Mouse (Mus musculus) forebrain, embryonic 10.5 days (tissue): ENCODE data around the gene C130074G19Rik. TPM values are rescaled to one million over a fixed set of nuclear protein-coding genes. Genes with fewer than 3 reads are reported as not detected.
A peak's percentile ranks its signal among the peaks of the same experiment; 100 is the strongest.

Experiments used
- DNase-seq: peaks from one replicate; pipeline ENCODE4 v3.0.0-alpha.2; 2017; ENCODE audit warnings: low spot score; ENCODE audit errors: extremely low spot score
- H3K27ac ChIP-seq: fragments of 300-500 bp; sonication (generic); 2 replicates; pipeline ENCODE4 v1.5.1; 2016; ENCODE audit warnings: mild to moderate bottlenecking
- H3K27me3 ChIP-seq: fragments of 300-500 bp; sonication (generic); 2 replicates; pipeline ENCODE4 v1.6.1; 2016; ENCODE audit warnings: mild to moderate bottlenecking; ENCODE audit not compliant: poor library complexity, severe bottlenecking
- H3K36me3 ChIP-seq: fragments of 300-500 bp; sonication (generic); replicated peaks from 2 replicates; pipeline ENCODE4 v1.6.1; 2016; ENCODE audit warnings: mild to moderate bottlenecking, moderate library complexity
- H3K4me1 ChIP-seq: fragments of 300-500 bp; sonication (generic); 2 replicates; pipeline ENCODE4 v1.6.1; 2016
- H3K4me3 ChIP-seq: fragments of 300-500 bp; sonication (generic); 2 replicates; pipeline ENCODE4 v1.5.1; 2016; ENCODE audit warnings: mild to moderate bottlenecking, moderate library complexity
- H3K9me3 ChIP-seq: fragments of 300-500 bp; sonication (generic); 2 replicates; pipeline ENCODE4 v1.6.1; 2016; ENCODE audit warnings: mild to moderate bottlenecking, moderate library complexity
- WGBS: fragments of 180-500 bp; shearing (Covaris S2); methylation state at CpG from one replicate; pipeline ENCODE4 v1.1.7; 2016; 5-methylcytosine and 5-hydroxymethylcytosine counted together
- polyA plus RNA-seq: library from polyadenylated mRNA; unstranded; fragments of >200 nt; fragmentation: Nextera tagmentation; extraction: Ambion mirVana; gene quantifications from 2 replicates; pipeline ENCODE4 v1.2.1, GENCODE M21; 2016

C130074G19Rik gene
- polyA plus RNA-seq, 1 experiment from 2014 or later, result 0.56 TPM

DNA sequence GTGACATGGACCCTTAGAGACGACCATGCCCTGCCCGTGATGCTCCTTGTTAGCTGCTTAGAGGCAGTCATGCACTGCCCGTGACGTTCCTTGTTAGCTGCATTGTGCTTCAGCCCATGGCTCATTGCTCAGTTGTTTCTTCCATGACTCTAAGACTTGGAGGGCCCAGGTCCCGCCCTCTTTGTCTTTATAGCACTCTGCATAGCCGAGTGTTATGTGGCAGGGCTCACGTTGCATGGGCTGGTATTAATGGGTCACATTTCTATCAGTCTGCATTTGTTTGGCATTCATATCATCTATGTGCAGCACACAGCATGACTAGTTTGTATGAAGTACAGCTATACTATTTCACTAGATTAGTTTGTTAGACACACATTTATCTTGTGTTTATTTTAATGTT, 20.7 kb upstream of the C130074G19Rik start:
- no peaks in the 10 kb centered on the region for H3K9me3 ChIP-seq
- no peak overlapping the region for H3K4me3 ChIP-seq
- peaks cover 7% of the 10 kb centered on the region; the same call in 1 of the 2 replicates for H3K4me1 ChIP-seq
- no peaks in the 10 kb centered on the region for H3K27me3 ChIP-seq
- no peak for DNase-seq
- 80% methylated on average over 7 of the region's 7 CpGs for WGBS
- no peak overlapping the region for H3K27ac ChIP-seq
- H3K36me3 ChIP-seq, result peaks cover 65% of the 10 kb centered on the region

DNA sequence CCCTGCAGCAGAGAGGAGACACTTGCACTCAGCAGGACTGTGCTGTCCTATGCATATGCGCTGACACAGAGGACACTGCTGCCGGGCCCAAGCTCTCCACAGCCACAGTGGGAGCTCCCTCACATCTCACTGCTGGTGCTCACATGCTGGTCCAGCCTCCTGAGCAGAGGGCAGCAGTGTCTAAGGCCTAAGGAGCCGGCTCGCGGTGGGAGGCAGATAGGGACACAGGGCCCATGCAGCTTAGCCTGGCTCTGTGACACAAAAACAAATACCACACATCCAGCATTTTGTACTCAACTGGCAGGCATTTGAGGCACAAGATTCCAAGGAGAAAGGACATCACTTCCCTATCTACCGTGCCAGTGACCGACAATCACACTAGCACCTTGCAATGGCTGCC, 19.9 kb upstream of the C130074G19Rik start:
- DNase-seq, result no peak

DNA sequence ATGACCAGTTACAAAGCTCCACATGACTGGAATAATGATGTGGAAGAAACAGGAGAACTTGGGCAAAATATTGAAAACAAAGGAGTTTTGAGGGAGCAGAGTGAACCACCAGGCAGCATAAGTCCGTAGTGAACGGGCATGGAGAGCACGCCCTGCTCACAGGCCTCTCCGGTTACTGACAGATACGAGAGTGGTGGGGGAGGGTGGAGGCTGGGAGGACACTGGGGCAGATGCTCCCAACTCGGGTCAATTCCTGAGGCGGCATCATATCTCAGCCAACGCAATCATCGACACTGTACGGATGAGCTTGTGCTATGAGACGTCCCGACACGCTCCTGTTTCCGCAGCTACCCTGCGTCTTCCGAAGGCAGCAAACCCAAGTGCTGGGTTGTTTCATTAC, 14.3 kb upstream of the C130074G19Rik start:
- H3K4me3 ChIP-seq, result no peak overlapping the region
- no peaks in the 10 kb centered on the region for H3K27me3 ChIP-seq
- no peaks in the 10 kb centered on the region for H3K9me3 ChIP-seq
- H3K27ac ChIP-seq, result no peak overlapping the region
- peaks cover 34% of the 10 kb centered on the region for H3K36me3 ChIP-seq
- 75% methylated on average over 16 of the region's 16 CpGs for WGBS
- peaks cover 5% of the 10 kb centered on the region; the same call in 1 of the 2 replicates for H3K4me1 ChIP-seq
- DNase-seq, result no peak

More for the DNA sequence above, 19.9 kb upstream of the C130074G19Rik start:
- Histone ChIP-seq H3K4me3 (no peak overlapping the region), H3K9me3 (no peaks in the 10 kb centered on the region), H3K27me3 (no peaks in the 10 kb centered on the region), H3K36me3 (peaks cover 64% of the 10 kb centered on the region), H3K27ac (no peak overlapping the region), H3K4me1 (peaks cover 7% of the 10 kb centered on the region; the same call in 1 of the 2 replicates)
- 78% methylated on average over 7 of the region's 7 CpGs for WGBS

DNA sequence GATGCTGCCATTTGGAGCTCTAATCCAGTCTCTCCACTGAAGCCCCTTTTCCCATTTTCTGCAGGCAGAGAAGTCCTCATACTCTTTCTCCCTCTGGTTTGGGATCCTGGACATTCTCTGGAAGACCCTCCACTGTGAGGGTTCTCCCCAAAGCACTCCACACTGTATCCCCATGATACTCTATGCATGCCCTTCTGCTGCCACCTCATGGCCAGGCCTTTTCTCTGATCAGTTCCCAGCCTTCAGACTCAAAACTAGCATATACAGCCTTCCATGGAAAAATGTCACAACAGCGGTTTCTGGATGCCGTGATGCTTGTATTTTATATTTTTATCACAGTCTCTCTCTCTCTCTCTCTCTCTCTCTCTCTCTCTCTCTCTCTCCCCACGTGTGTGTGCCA, 9.0 kb upstream of the C130074G19Rik start:
- H3K27ac ChIP-seq, result no peak overlapping the region
- no peak overlapping the region for H3K4me3 ChIP-seq
- H3K36me3 ChIP-seq, result 0 out of 2 replicates have a peak, but pooled peaks cover 2% of the 10 kb centered on the region
- H3K27me3 ChIP-seq, result no peaks in the 10 kb centered on the region
- no peaks in the 10 kb centered on the region for H3K4me1 ChIP-seq
- no peak for DNase-seq
- 81% methylated on average over 3 of the region's 3 CpGs for WGBS
- no peaks in the 10 kb centered on the region for H3K9me3 ChIP-seq

DNA sequence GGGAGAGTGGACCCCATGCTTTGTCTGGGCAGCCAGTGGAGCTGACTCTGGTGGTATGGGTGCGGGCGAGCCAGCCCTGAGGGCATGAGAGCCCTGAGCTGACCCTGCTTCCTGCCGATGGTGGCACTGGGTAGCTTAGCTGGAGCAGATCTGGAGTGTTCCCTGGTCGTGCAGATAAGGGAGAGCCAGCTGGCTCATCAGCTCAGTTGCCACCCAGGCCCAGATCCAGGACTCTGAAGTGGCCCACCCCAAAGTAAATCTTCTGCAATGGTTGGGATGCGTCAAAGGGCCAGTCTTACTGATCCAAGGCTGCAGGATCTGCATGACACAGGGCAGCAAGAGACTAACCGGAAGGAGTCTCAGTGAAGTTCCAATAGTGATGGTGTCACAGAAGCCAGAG, 6.4 kb upstream of the C130074G19Rik start:
- DNase-seq, result no peak
- WGBS, result 89% methylated on average over 6 of the region's 6 CpGs
- H3K4me1 ChIP-seq, result no peaks in the 10 kb centered on the region
- H3K27me3 ChIP-seq, result peaks cover 10% of the 10 kb centered on the region
- H3K9me3 ChIP-seq, result no peaks in the 10 kb centered on the region
- H3K27ac ChIP-seq, result no peak overlapping the region
- no peak overlapping the region for H3K4me3 ChIP-seq
- no peaks in the 10 kb centered on the region for H3K36me3 ChIP-seq

DNA sequence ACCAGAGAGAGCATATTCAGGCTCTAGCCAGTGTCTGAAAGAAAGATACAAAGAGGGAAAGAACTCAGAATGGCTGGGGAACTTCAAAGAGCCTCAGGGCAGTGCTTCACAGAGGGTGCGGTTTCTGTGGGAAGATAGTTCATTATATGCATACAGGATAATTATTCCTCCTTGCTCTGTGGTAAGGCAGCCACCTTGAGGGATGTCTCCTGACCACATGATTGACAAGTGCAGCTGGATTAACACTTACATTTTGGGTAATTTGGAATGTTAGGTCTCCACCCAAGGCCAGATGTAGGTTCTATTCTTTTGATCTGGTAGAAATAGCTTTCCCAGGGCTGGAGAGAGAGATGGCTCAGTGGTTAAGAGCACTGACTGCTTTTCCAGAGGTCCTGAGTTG, 3.1 kb upstream of the C130074G19Rik start:
- DNase-seq, result no peak
- Histone ChIP-seq H3K9me3 (no peaks in the 10 kb centered on the region), H3K27me3 (peaks cover 43% of the 10 kb centered on the region), H3K4me3 (no peak overlapping the region), H3K4me1 (peaks cover 11% of the 10 kb centered on the region), H3K36me3 (no peaks in the 10 kb centered on the region), H3K27ac (no peak overlapping the region)
- 74% methylated on average over 1 of the region's 1 CpGs for WGBS

DNA sequence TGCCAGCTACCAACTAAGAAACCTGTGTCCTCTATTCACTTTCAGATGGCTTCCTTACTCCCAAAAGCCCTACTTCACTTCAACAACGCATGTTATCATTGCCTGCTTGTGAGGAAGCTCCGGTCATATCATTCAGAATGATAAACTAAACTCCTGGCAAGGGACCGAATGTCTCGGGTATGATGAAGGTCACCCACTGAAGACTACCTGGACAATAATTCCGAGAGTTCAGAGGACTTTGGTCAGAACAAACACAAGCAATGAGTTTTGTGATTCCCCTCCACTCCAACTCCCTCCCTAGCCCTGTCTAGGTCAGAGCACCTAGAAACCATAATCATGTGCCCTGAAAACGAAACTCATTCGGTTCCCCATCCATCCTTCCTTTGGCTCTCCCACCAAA, 1.2 kb downstream of the C130074G19Rik start:
- peaks cover 72% of the 10 kb centered on the region for H3K27me3 ChIP-seq
- peak overlapping the region; percentile 60 for H3K4me3 ChIP-seq
- WGBS, result 69% methylated on average over 7 of the region's 7 CpGs

DNA sequence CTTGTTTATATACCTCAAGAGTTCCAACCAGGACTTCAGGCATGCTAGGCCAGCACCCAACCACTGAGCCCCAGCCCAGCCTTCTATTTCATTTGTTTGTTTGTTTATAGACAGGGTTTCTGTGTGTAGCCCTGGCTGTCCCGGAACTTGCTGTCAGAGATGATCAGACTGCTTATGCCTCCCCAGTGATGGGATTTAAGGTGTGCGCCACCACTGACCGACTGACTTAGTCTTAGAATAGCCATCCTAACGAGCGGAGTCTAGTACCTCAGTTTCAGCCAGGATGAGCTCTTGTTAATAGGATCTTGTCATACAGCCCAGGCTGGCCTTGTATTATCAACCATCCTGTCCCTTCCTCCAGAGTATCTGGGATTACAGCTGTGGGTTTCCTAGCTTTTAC, 1.8 kb downstream of the C130074G19Rik start:
- H3K27ac ChIP-seq, result no peak overlapping the region
- no peak for DNase-seq
- WGBS, result 82% methylated on average over 5 of the region's 5 CpGs
- peaks cover 76% of the 10 kb centered on the region for H3K27me3 ChIP-seq
- no peaks in the 10 kb centered on the region for H3K9me3 ChIP-seq
- H3K4me1 ChIP-seq, result peaks cover 21% of the 10 kb centered on the region
- H3K4me3 ChIP-seq, result 0 out of 2 replicates have a peak overlapping the region, but pooled peaks have one; percentile 60
- H3K36me3 ChIP-seq, result no peaks in the 10 kb centered on the region

More for the DNA sequence above, 1.2 kb downstream of the C130074G19Rik start:
- no peak for DNase-seq
- no peaks in the 10 kb centered on the region for H3K9me3 ChIP-seq
- no peaks in the 10 kb centered on the region for H3K36me3 ChIP-seq
- peaks cover 21% of the 10 kb centered on the region for H3K4me1 ChIP-seq
- H3K27ac ChIP-seq, result no peak overlapping the region

DNA sequence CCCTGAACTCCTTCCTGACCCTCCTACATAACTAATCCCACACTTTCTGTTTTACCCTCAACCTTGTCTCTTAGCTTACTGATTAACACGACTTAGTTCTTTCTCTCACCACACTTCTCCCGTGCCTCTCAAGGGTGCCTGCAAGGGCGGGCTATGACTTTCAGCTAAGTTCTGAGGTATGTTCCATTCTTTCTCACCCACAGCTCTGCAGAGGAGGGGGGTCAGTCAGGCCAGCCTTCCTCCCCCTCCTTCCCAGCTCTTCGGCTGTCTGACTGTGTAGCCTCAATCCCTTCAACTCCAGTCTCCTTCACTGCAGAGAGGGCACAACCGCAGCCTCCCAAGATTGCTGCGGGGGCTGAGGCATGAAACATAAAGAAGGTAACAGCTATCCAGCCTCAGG, 4.2 kb downstream of the C130074G19Rik start:
- peak overlapping the region; percentile 3; the same call in 1 of the 2 replicates for H3K27ac ChIP-seq
- H3K4me1 ChIP-seq, result peaks cover 21% of the 10 kb centered on the region
- no peaks in the 10 kb centered on the region for H3K36me3 ChIP-seq
- peaks cover 78% of the 10 kb centered on the region for H3K27me3 ChIP-seq
- DNase-seq, result no peak
- no peak overlapping the region for H3K4me3 ChIP-seq
- no peaks in the 10 kb centered on the region for H3K9me3 ChIP-seq
- WGBS, result 84% methylated on average over 6 of the region's 6 CpGs

DNA sequence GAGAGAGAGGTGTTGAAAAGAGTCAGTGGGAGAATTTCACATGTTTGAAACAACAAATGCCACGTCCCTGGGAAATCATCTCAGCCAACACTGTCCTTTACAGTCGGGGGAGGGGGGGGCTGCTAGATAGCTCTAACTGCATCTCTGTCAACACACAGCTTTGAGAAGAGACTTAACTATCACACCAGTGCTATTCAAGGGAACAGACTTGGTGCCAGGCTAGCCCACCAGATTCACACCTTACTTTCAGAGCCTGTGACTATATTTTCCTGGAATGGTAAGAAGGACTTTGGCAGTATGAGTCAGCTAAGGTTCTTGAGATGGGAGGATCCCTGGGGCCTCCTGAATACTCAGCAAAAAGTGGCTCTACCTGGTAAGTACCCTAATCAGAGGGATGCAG, 5.7 kb downstream of the C130074G19Rik start:
- Histone ChIP-seq H3K27ac (no peak overlapping the region), H3K4me1 (peaks cover 13% of the 10 kb centered on the region), H3K9me3 (no peaks in the 10 kb centered on the region), H3K4me3 (no peak overlapping the region), H3K36me3 (no peaks in the 10 kb centered on the region), H3K27me3 (peaks cover 78% of the 10 kb centered on the region)
- DNase-seq, result no peak
- WGBS, result 83% methylated on average over 2 of the region's 2 CpGs

DNA sequence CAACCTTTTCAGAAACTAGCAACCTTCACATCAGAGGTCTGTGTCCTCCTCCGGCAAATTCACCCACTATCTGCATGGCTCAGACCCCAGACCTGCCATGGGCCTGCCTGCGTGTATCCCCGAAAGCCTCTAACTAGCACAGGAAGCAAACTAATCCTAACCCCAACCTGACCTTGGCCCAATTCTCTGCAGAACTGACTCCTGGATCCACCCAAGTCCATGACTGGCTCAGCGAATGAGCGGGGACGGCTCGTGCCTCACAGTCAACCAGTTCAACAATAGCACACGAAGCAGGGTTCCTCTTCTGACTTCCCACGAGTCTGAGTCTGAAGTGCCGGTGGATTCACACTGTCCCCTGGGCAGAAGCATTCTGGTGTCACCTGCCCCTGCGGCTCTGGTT, 9.1 kb downstream of the C130074G19Rik start:
- no peak overlapping the region for H3K4me3 ChIP-seq
- no peaks in the 10 kb centered on the region for H3K36me3 ChIP-seq
- peaks cover 68% of the 10 kb centered on the region for H3K27me3 ChIP-seq
- H3K9me3 ChIP-seq, result no peaks in the 10 kb centered on the region
- no peak overlapping the region for H3K27ac ChIP-seq
- WGBS, result 87% methylated on average over 11 of the region's 11 CpGs
- DNase-seq, result no peak
- peaks cover 22% of the 10 kb centered on the region for H3K4me1 ChIP-seq

DNA sequence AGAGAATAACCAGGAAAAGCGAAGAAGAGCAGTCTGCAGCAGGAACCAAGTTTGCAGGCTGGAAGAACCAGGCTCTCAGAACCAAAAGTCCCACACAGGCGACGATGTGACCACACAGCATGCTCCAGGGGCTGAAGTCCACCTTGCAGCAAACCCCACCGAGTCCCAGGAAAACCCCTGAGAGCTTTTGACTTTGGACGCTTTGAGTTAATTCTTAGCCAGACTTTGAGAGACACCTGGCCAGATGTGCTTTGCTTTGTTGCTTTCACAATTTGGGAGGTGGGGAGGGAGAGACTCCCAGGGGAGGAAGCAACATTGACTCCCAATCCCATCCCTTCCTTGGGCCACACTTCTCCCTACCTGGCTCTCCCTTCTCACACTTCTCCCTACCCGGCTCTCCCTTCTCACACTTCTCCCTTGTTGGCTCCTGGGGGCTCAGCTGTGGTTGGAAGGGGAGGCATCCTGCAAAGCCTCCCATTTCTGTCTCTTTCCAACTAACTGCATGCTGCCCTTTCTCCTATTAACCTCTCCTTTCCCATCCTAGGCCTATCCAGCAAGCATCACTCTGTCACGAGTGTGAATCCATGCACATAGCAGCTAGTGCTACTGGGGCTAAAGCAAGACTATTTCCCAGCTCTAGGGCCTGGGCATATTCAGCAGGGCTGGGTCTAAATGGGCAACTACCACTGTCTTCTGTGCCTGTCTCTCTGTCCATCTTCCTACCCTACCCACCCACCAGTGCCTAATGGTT, 10.8 kb downstream of the C130074G19Rik start:
- peaks cover 23% of the 10 kb centered on the region for H3K4me1 ChIP-seq
- no peak overlapping the region for H3K4me3 ChIP-seq
- no peaks in the 10 kb centered on the region for H3K9me3 ChIP-seq
- no peak for DNase-seq
- H3K27me3 ChIP-seq, result peaks cover 72% of the 10 kb centered on the region
- H3K27ac ChIP-seq, result no peak overlapping the region
- WGBS, result 81% methylated on average over 7 of the region's 7 CpGs
- H3K36me3 ChIP-seq, result no peaks in the 10 kb centered on the region

DNA sequence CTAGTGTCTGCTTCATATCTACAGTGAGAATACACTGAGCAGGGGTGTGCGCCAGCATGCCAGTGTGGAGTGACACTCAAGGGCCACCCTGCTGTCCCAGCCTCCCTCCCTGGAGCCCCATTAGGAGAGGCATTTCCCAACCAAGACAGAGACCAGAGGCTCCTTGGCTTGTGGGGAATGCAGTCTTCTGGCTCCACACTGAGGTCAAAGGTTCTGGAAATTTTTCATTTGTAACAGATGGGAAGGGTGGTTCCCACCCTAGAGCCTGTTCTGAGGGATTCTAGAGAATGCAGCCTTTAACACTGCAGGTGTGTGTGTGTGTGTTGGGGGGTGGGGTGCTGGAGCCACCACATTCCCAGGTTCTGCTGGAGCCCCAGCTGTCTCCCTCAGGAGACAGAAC, 11.5 kb downstream of the C130074G19Rik start:
- DNase-seq, result no peak
- no peak overlapping the region for H3K27ac ChIP-seq
- H3K27me3 ChIP-seq, result peaks cover 78% of the 10 kb centered on the region
- no peaks in the 10 kb centered on the region for H3K9me3 ChIP-seq
- peaks cover 23% of the 10 kb centered on the region for H3K4me1 ChIP-seq
- no peaks in the 10 kb centered on the region for H3K36me3 ChIP-seq
- H3K4me3 ChIP-seq, result no peak overlapping the region
- 88% methylated on average over 1 of the region's 1 CpGs for WGBS
